Mouse (Mus musculus) stomach, embryonic 14.5 days (tissue): Measurements from ENCODE around the gene Col9a3. TPM values are rescaled to one million over a fixed set of nuclear protein-coding genes. Genes with fewer than 3 reads are reported as not detected.

Experiments used
- ATAC-seq: fragments of 200-750 bp; cut with Nextera tagmentation; 2 replicates; pipeline ENCODE4 v1.8.0; 2017; ENCODE audit warnings: low read depth, moderate TSS enrichment; ENCODE audit not compliant: insufficient number of reproducible peaks, insufficient read depth, low FRiP score
- H3K27ac ChIP-seq: fragments of 300-500 bp; sonication (generic); 2 replicates; pipeline ENCODE4 v1.5.1; 2014; ENCODE audit warnings: mild to moderate bottlenecking, low read length, moderate library complexity, mixed read lengths
- H3K27me3 ChIP-seq: fragments of 300-500 bp; sonication (generic); 2 replicates; pipeline ENCODE4 v1.6.1; 2014; ENCODE audit warnings: low read length, control low read depth, mixed read lengths; ENCODE audit not compliant: control insufficient read depth, insufficient read depth
- H3K36me3 ChIP-seq: fragments of 300-500 bp; sonication (generic); 2 replicates; pipeline ENCODE4 v1.6.1; 2014; ENCODE audit warnings: mild to moderate bottlenecking, control low read depth, low read length, moderate library complexity, mixed read lengths; ENCODE audit not compliant: control insufficient read depth, insufficient read depth
- H3K4me1 ChIP-seq: fragments of 300-500 bp; sonication (generic); 2 replicates; pipeline ENCODE4 v1.6.1; 2014; ENCODE audit warnings: low read length, control low read depth, mixed read lengths; ENCODE audit not compliant: control insufficient read depth, insufficient read depth
- H3K4me2 ChIP-seq: fragments of 300-500 bp; sonication (generic); replicated peaks from 2 replicates; pipeline ENCODE4 v1.6.1; 2014; ENCODE audit warnings: low read depth, low read length, control low read depth
- H3K4me3 ChIP-seq: fragments of 300-500 bp; sonication (generic); 2 replicates; pipeline ENCODE4 v1.5.1; 2014; ENCODE audit warnings: low read depth, low read length, control low read depth
- H3K9ac ChIP-seq: fragments of 300-500 bp; sonication (generic); replicated peaks from 2 replicates; pipeline ENCODE4 v1.6.1; 2014; ENCODE audit warnings: low read depth, mild to moderate bottlenecking, control low read depth, low read length, moderate library complexity, mixed read lengths
- H3K9me3 ChIP-seq: fragments of 300-500 bp; sonication (generic); 2 replicates; pipeline ENCODE4 v1.6.1; 2016; ENCODE audit warnings: low read depth, low read length, control low read depth; ENCODE audit not compliant: control insufficient read depth
- WGBS: fragments of 180-500 bp; shearing (Covaris S2); extraction: QIAGEN DNeasy Blood & Tissue Kit; methylation state at CpG from one replicate; pipeline ENCODE4 v1.1.7; 2014; 5-methylcytosine and 5-hydroxymethylcytosine counted together
- polyA plus RNA-seq: library from polyadenylated mRNA; unstranded; fragments of >200 nt; fragmentation: Nextera tagmentation; extraction: Ambion mirVana; gene quantifications from 2 replicates; pipeline ENCODE4 v1.2.1, GENCODE M21; 2014

Col9a3 gene
- polyA plus RNA-seq, 1 experiment from 2014 or later = 6.9 TPM

DNA sequence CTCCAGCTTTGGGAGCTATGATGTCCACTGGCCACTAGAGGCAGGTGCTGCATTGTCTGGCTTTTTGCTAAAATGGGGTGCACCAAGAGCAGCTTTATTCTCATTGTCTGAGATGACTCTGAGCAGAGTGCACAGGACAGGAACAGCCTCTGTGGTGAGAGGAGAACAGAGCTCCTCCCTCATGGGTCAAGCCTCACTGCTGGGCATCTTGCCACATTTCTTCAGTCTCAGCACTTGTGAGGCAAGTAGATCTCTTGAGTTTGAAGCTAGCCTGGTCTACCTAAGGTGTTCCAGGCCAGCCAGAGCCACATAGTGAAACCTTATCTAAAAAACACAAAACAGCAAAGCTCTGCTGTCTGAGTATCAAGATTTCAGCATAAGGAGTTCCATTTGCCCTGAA is 49.3 kb downstream of the Col9a3 start:
- ATAC-seq = no peak
- Histone ChIP-seq H3K9ac (no peak overlapping the region), H3K27ac (no peak overlapping the region), H3K4me2 (no peak overlapping the region), H3K4me1 (no peaks in the 10 kb centered on the region), H3K36me3 (no peaks in the 10 kb centered on the region), H3K9me3 (peaks cover 17% of the 10 kb centered on the region), H3K4me3 (no peak overlapping the region), H3K27me3 (peaks cover 5% of the 10 kb centered on the region; the same call in 1 of the 2 replicates)

DNA sequence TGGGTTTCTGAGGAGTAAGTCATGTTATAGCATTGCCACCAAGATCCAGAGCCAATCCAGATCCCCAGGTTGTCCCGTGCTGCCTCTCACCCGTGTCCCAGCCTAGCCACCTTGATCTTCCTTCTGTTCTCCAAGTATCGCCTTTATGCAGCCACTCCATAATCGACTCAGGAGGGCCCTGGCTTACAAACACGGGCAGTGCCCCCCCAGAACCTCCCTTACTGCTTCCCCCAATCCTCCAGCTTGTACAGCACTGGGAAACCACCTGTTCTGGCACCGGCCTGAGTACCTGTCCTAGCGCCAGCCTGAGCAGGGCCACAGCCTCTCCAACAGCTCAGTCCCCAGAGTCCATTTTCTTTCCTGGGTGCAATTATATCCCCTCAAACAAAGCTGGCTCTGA is 57.1 kb downstream of the Col9a3 start:
- Histone ChIP-seq H3K27ac (no peak overlapping the region), H3K9me3 (no peaks in the 10 kb centered on the region), H3K9ac (no peak overlapping the region), H3K4me2 (no peak overlapping the region), H3K27me3 (no peaks in the 10 kb centered on the region), H3K4me3 (no peak overlapping the region), H3K4me1 (no peaks in the 10 kb centered on the region), H3K36me3 (no peaks in the 10 kb centered on the region)
- ATAC-seq = no peak
- 81% methylated on average over 7 of the region's 7 CpGs for WGBS

DNA sequence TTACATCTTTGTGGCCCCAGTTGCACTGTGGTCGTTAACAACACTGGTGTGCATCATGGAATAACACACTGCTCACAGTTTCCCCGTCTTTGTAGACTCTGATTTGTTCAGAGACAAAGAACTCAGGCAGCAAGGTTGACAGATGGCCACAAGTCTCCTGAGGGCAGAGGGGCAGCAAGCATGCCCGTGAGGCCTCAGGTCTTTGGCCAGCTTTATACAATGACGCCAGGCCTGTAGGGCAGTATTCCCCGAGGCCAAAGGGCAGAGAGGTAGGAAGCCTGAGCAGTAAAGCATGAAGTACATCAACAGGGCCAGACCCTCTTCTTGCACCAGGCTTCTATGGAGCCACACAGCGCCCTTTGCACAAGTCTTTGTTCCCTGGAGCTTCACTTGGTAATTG is 57.6 kb downstream of the Col9a3 start:
- Histone ChIP-seq H3K9ac (no peak overlapping the region), H3K4me1 (no peaks in the 10 kb centered on the region), H3K4me2 (no peak overlapping the region), H3K27me3 (no peaks in the 10 kb centered on the region), H3K27ac (no peak overlapping the region), H3K9me3 (no peaks in the 10 kb centered on the region), H3K36me3 (no peaks in the 10 kb centered on the region), H3K4me3 (no peak overlapping the region)
- no peak for ATAC-seq
- 55% methylated on average over 6 of the region's 6 CpGs for WGBS

GRCm38 (mm10) chr2:180657394-180658013 is 59.9 kb downstream of the Col9a3 start:
- Histone ChIP-seq H3K27ac (no peak overlapping the region), H3K36me3 (peaks cover 14% of the 10 kb centered on the region), H3K27me3 (no peaks in the 10 kb centered on the region), H3K4me1 (no peaks in the 10 kb centered on the region), H3K9ac (no peak overlapping the region), H3K4me3 (no peak overlapping the region), H3K4me2 (no peak overlapping the region), H3K9me3 (no peaks in the 10 kb centered on the region)
- 0 out of 2 replicates have a peak, but pooled peaks have one; percentile 42 for ATAC-seq
- WGBS = 79% methylated on average over 4 of the region's 4 CpGs

- H3K9ac ChIP-seq = no peak overlapping the region
- H3K27ac ChIP-seq = no peak overlapping the region
- H3K4me3 ChIP-seq = no peak overlapping the region
- ATAC-seq = no peak
- H3K9me3 ChIP-seq = no peaks in the 10 kb centered on the region
- H3K36me3 ChIP-seq = peaks cover 14% of the 10 kb centered on the region
- no peaks in the 10 kb centered on the region for H3K4me1 ChIP-seq
- H3K27me3 ChIP-seq = no peaks in the 10 kb centered on the region
- 86% methylated on average over 5 of the region's 5 CpGs for WGBS
- no peak overlapping the region for H3K4me2 ChIP-seq
Measured at GRCm38 (mm10) chr2:180658381-180658780, 60.8 kb downstream of the Col9a3 start.

DNA sequence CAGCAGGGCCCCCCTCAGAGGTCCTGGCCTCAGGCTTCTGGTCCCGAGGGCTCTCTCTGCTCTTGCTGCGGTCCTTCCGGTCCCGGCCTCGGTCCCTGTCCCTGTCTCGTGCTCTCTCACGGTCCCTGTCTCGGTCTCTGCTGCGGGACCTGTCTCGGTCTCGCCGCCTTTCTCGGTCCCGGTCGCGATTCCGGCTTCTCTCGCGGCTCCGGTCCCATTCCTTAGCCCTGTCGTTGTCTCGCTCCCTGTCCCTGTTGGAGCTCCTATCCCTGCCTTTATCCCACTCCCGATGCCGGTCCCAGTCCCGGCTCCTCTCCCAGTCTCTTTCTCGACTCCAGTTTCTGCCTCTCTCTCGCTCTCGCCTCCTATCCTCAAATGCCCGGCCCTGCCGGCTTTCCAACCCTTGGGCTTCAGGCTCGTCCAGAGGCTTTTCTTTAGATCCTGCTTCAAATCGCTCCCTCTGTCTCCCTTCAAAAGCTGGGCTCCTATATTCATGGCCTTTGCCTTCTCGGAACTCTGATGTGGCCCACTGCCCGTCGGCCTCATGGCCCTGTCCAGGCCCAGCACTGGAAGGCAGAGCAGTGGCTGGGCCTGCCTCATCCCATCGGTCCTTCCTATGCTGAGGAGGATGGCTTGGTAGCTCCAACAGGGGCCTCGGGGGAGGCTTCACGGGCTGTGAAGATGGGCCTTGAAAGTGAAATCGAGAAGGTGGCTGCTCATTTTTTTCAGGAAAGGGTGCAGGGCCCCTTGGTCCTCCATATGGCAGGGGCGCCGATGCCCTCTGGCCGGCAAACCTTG is 62.0 kb downstream of the Col9a3 start:
- WGBS = 34% methylated on average over 42 of the region's 42 CpGs
- Histone ChIP-seq H3K9ac (no peak overlapping the region), H3K4me3 (no peak overlapping the region), H3K4me2 (peak overlapping the region; percentile 22; the same call in 1 of the 2 replicates), H3K27me3 (no peaks in the 10 kb centered on the region), H3K27ac (no peak overlapping the region), H3K9me3 (no peaks in the 10 kb centered on the region), H3K36me3 (peaks cover 14% of the 10 kb centered on the region), H3K4me1 (no peaks in the 10 kb centered on the region)
- no peak for ATAC-seq

GRCm38 (mm10) chr2:180660521-180660920 is 62.9 kb downstream of the Col9a3 start:
- H3K4me3 ChIP-seq = no peak overlapping the region
- peaks cover 21% of the 10 kb centered on the region for H3K36me3 ChIP-seq
- ATAC-seq = no peak
- no peak overlapping the region for H3K27ac ChIP-seq
- no peaks in the 10 kb centered on the region for H3K27me3 ChIP-seq
- WGBS = 96% methylated on average over 5 of the region's 5 CpGs
- H3K4me2 ChIP-seq = no peak overlapping the region
- H3K9me3 ChIP-seq = no peaks in the 10 kb centered on the region
- no peaks in the 10 kb centered on the region for H3K4me1 ChIP-seq
- no peak overlapping the region for H3K9ac ChIP-seq

DNA sequence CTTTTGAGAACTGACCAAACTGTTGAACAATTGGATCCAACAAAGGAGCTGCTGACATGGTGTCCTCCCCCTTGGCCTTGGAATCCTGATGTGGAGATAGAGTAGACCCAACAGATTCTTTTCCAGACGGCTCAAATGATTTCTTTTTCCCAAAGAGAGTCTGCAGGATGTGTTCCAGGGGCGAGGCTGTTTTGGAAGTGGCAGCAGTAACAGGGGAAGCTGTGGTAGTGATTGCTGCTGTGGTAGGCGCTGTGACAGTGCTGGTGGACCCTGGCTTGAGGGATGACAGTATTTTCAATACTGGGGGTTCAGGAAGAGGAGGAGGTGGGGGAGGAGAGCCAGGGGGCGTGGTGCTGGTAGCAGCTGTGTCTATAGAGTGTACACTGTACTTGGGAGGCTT is 64.4 kb downstream of the Col9a3 start:
- H3K4me3 ChIP-seq = no peak overlapping the region
- H3K4me2 ChIP-seq = no peak overlapping the region
- 86% methylated on average over 4 of the region's 4 CpGs for WGBS
- no peak for ATAC-seq
- H3K36me3 ChIP-seq = peaks cover 30% of the 10 kb centered on the region
- H3K4me1 ChIP-seq = no peaks in the 10 kb centered on the region
- H3K9me3 ChIP-seq = no peaks in the 10 kb centered on the region
- no peak overlapping the region for H3K9ac ChIP-seq
- H3K27me3 ChIP-seq = no peaks in the 10 kb centered on the region
- no peak overlapping the region for H3K27ac ChIP-seq
